Mouse (Mus musculus): Measurements from ENCODE around the gene Hpcal4. TPM values are rescaled to one million over a fixed set of nuclear protein-coding genes. Genes with fewer than 3 reads are reported as not detected.

Gene Hpcal4
- polyA plus RNA-seq, 1 experiment from 2014 or later = 0.46 TPM

DNA sequence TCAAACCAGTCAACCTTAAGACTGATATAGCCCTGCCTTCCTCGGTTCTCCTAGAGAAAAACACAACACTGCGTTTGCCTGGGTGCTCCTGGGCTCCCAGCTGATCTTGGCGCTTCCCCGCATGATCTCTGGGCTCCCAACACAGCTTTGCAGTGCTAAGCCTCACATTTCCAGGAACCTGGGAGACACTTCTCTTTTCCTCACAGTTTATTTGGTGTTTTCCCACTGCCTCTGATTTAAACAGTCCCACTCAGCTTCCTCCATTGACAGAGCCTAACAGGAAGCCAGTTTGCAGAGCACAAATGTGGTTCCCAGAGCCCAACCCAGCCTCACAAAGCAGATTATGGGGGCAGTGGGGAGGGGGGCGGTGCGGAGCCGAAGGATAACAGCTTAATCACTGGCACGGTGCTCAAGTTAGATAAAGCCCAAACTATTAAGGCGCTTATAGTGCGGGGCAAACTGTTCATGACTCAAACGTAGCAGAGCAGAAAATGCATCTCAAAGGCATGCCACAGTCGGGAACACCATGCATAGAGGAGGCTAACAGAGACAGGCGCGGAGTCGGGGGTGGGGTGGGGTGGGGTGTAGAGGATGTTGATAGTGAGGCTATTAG lies 20.6 kb upstream of the Hpcal4 start:
- Histone ChIP-seq H3K9ac (no peak overlapping the region), H3K4me3 (no peak overlapping the region), H3K27me3 (no peaks in the 10 kb centered on the region), H3K27ac (no peak overlapping the region), H3K4me1 (no peaks in the 10 kb centered on the region), H3K36me3 (no peaks in the 10 kb centered on the region), H3K9me3 (no peaks in the 10 kb centered on the region), H3K4me2 (peak overlapping the region; percentile 26; the same call in 1 of the 2 replicates)
- 20% methylated on average over 15 of the region's 15 CpGs for WGBS
- ATAC-seq (ENCODE audit: insufficient number of reproducible peaks, low FRiP score, low TSS enrichment, low read depth) = no peak

DNA sequence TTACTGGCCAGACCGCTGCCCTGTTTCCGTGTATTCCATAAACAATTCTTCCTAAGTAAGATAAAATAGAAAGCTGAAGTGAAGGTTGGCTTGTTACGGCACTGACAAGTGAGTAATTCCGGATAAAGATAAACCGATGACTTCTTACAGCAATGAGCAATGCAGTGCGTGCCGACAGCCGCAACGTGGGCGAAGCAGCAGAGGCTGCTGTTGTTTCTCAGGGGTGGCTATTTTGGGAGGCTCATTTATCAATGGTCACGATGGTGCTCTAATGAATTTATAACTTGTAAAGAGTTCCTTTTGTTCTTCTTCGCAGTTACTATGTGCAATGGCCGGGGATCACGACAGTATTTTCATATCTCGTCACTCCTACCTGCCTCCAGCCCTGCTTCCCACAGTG lies 18.9 kb upstream of the Hpcal4 start:
- H3K36me3 ChIP-seq = no peaks in the 10 kb centered on the region
- no peak overlapping the region for H3K9ac ChIP-seq
- H3K4me3 ChIP-seq = no peak overlapping the region
- H3K4me1 ChIP-seq = no peaks in the 10 kb centered on the region
- H3K27ac ChIP-seq = no peak overlapping the region
- no peak for ATAC-seq (ENCODE audit: insufficient number of reproducible peaks, low FRiP score, low TSS enrichment, low read depth)
- H3K9me3 ChIP-seq = no peaks in the 10 kb centered on the region
- no peaks in the 10 kb centered on the region for H3K27me3 ChIP-seq
- WGBS = 82% methylated on average over 15 of the region's 15 CpGs
- H3K4me2 ChIP-seq = no peak overlapping the region

DNA sequence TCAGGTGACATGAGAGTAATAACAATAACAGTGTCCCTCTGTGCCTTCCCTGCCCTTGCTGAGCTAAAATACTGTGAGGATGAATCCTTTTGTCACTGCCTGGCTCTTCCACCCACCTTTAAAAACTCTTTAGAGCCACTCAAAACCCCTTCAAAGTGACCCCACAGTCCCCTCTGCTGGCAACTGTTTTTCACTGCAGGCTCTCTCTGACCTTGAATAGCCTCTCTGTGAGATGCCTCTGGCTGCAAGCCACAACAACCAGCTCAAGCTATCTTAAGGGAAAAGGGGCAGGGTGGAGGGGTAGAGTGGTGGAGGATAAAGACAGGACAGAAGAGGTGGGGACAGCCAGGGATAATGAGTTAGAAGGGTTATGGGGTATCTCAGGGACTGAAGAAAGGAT lies 11.2 kb upstream of the Hpcal4 start:
- Histone ChIP-seq H3K4me3 (no peak overlapping the region), H3K4me2 (no peak overlapping the region), H3K27ac (no peak overlapping the region), H3K36me3 (no peaks in the 10 kb centered on the region), H3K9me3 (0 out of 2 replicates have a peak, but pooled peaks cover 4% of the 10 kb centered on the region), H3K4me1 (no peaks in the 10 kb centered on the region), H3K27me3 (peaks cover 28% of the 10 kb centered on the region; the same call in 1 of the 2 replicates), H3K9ac (no peak overlapping the region)
- ATAC-seq (ENCODE audit: insufficient number of reproducible peaks, low FRiP score, low TSS enrichment, low read depth) = no peak

DNA sequence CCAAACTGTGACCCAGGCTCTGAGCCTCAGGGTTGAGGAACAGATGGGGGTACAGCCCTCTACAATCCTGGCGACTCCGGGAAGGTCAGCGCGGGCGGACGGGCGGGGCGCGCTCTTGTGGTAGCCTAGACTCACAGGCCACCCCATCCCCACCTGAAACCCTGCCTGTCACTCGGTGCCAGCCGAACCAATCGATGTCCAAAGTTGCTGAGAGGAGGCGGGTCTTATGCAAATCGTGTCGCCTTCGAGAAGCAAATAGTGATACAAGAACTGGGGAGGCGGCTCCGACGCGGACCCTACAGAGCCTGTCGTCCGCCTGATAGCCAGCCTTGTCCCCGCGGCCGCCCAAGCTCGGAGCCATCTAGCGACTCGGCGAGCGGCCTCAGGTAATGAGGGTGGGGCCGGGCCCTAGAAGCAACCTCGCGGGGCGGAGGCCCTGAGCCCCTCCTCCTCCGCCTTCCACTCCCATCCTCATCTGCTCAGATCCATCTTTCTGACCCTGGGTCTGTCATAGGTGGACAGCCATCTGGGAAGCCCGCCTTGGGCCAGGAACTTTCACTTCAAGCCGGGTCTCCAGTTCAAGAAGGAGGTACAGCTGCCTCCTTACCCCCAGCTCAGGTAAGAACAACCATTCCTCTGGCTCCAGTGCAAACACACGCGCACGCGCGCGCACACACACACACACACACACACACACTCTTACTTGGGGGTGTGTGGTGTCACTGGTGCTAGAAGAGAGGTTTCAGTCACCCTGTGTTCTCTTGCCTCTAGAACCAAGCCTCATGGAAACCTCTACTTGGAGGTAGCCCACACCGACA lies 421 bp downstream of the Hpcal4 start:
- Histone ChIP-seq H3K4me1 (peaks cover 19% of the 10 kb centered on the region), H3K9ac (no peak overlapping the region), H3K9me3 (no peaks in the 10 kb centered on the region), H3K4me3 (peak overlapping the region; percentile 46), H3K27ac (no peak overlapping the region), H3K4me2 (peak overlapping the region; percentile 77), H3K27me3 (peaks cover 70% of the 10 kb centered on the region), H3K36me3 (no peaks in the 10 kb centered on the region)
- peak; percentile 69; the same call in 1 of the 2 replicates for ATAC-seq (ENCODE audit: insufficient number of reproducible peaks, low FRiP score, low TSS enrichment, low read depth)
- WGBS = 12% methylated on average over 42 of the region's 44 CpGs

DNA sequence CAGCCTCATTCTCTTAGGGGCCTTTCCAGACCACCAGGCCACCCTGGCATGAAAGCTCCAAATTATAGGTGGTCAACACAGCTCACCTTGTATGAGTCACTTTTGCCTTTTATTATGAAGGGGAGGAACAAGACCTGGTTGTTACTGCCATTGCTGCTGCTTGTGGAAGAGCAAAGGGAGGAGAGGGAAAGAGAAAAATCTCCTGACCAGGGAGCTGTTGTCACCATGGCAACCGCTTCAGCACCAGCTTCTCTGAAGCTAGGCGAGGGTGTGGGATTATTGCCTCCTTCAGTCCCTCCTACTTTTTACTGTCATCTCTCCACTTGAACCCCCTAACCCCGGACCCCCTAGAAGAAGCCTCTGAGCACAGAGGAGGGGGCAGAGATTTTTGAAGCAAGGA lies 1.8 kb downstream of the Hpcal4 start:
- H3K9me3 ChIP-seq = no peaks in the 10 kb centered on the region
- ATAC-seq (ENCODE audit: insufficient number of reproducible peaks, low FRiP score, low TSS enrichment, low read depth) = no peak
- no peaks in the 10 kb centered on the region for H3K36me3 ChIP-seq
- H3K4me2 ChIP-seq = no peak overlapping the region
- H3K4me1 ChIP-seq = peaks cover 19% of the 10 kb centered on the region
- WGBS = 41% methylated on average over 3 of the region's 3 CpGs
- no peak overlapping the region for H3K27ac ChIP-seq
- H3K9ac ChIP-seq = no peak overlapping the region
- H3K4me3 ChIP-seq = no peak overlapping the region
- H3K27me3 ChIP-seq = peaks cover 70% of the 10 kb centered on the region

DNA sequence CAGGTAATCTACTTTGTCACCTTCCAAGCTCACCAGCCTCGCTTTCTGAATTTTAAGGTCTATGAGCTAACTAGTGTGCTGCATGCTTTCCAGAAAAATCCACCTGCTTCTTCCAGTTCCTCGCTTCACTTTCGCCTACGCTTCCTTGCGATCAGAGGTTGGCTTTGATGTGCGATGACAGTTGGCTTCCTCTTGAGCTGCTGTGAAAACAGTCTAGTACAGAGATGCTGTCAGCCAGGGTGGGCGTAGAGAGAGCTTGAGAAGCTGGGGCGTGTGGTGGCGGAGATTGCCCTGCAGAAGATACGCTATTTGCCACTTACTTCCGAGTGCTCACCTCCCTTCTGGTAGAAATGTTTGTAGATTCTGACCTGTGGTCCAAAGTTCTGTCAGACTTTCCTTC lies 9.3 kb downstream of the Hpcal4 start:
- no peak for ATAC-seq (ENCODE audit: insufficient number of reproducible peaks, low FRiP score, low TSS enrichment, low read depth)
- Histone ChIP-seq H3K27ac (no peak overlapping the region), H3K4me2 (no peak overlapping the region), H3K9me3 (no peaks in the 10 kb centered on the region), H3K4me3 (no peak overlapping the region), H3K9ac (no peak overlapping the region), H3K27me3 (peaks cover 8% of the 10 kb centered on the region; the same call in 1 of the 2 replicates), H3K36me3 (no peaks in the 10 kb centered on the region), H3K4me1 (no peaks in the 10 kb centered on the region)
- 84% methylated on average over 11 of the region's 11 CpGs for WGBS

DNA sequence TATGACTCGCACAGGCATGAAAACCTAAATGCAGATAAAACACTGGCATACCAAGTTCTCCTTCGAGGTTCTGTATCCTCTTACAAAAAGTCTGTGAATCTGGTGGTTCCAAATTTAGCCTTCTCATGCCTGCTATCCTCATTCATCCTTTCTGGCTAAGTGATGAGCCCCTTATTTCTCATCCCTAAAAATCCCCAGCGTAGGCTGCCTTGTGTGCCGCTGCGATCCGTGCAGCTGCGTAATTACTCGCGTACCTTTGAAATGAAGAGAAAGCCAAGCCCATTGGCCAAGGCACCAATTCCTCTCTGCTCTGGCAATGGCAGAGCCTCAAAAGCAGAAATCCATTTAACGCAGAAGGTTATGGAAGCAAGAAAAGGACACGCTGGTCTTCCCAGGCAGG lies 10.8 kb downstream of the Hpcal4 start:
- Histone ChIP-seq H3K4me3 (no peak overlapping the region), H3K9ac (no peak overlapping the region), H3K27ac (no peak overlapping the region), H3K36me3 (no peaks in the 10 kb centered on the region), H3K27me3 (peaks cover 10% of the 10 kb centered on the region; the same call in 1 of the 2 replicates), H3K9me3 (no peaks in the 10 kb centered on the region), H3K4me2 (no peak overlapping the region), H3K4me1 (no peaks in the 10 kb centered on the region)
- ATAC-seq (ENCODE audit: insufficient number of reproducible peaks, low FRiP score, low TSS enrichment, low read depth) = no peak
- 87% methylated on average over 11 of the region's 11 CpGs for WGBS

DNA sequence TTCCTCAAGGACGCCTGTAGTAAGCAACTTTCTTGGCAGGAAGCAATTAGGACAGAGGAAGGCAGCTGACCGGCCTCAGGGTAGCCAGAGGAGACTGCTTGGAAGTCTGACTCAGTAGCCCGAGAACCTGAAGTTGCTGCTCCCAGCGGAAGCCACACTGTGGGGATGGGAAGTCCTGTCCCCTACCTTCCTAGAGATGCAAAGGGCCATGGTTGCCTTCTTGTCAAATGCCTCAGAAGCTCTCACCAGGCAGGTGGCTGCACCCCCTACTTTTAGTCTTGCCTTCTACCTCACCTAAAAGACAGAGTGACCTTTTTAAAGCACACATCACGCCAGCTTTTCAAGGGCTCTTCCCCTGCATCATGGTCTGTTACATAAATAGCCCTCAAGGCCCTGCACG lies 13.7 kb downstream of the Hpcal4 start:
- ATAC-seq (ENCODE audit: insufficient number of reproducible peaks, low FRiP score, low TSS enrichment, low read depth) = no peak
- Histone ChIP-seq H3K27me3 (peaks cover 31% of the 10 kb centered on the region), H3K4me2 (no peak overlapping the region), H3K4me1 (peaks cover 10% of the 10 kb centered on the region), H3K4me3 (no peak overlapping the region), H3K36me3 (no peaks in the 10 kb centered on the region), H3K27ac (no peak overlapping the region), H3K9me3 (no peaks in the 10 kb centered on the region), H3K9ac (no peak overlapping the region)
- 44% methylated on average over 6 of the region's 6 CpGs for WGBS

DNA sequence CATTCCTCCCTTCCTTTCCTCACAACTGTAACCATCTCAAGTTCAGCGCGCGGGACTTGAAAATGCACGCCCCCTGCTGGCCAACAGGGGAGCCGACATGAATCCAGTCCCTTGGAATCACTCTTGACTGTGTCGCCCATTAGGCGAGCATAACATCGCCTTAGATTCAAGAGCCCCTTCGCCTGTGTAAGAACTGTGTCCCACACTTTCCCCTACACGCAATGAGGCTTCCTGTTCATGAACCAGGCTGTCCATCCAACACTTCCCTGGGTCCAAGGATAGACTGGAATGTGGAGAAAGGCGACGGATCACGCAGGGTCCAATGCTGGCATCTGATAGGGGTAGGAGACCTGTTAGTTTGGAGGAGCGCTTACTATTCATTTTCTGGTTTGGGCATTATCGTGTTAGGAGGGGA lies 17.8 kb downstream of the Hpcal4 start:
- Histone ChIP-seq H3K27ac (no peak overlapping the region), H3K36me3 (no peaks in the 10 kb centered on the region), H3K9me3 (no peaks in the 10 kb centered on the region), H3K9ac (no peak overlapping the region), H3K4me2 (peak overlapping the region; percentile 80), H3K4me3 (peak overlapping the region; percentile 40), H3K4me1 (peaks cover 13% of the 10 kb centered on the region), H3K27me3 (peaks cover 39% of the 10 kb centered on the region)
- 3% methylated on average over 15 of the region's 15 CpGs for WGBS
- ATAC-seq (ENCODE audit: insufficient number of reproducible peaks, low FRiP score, low TSS enrichment, low read depth) = no peak

DNA sequence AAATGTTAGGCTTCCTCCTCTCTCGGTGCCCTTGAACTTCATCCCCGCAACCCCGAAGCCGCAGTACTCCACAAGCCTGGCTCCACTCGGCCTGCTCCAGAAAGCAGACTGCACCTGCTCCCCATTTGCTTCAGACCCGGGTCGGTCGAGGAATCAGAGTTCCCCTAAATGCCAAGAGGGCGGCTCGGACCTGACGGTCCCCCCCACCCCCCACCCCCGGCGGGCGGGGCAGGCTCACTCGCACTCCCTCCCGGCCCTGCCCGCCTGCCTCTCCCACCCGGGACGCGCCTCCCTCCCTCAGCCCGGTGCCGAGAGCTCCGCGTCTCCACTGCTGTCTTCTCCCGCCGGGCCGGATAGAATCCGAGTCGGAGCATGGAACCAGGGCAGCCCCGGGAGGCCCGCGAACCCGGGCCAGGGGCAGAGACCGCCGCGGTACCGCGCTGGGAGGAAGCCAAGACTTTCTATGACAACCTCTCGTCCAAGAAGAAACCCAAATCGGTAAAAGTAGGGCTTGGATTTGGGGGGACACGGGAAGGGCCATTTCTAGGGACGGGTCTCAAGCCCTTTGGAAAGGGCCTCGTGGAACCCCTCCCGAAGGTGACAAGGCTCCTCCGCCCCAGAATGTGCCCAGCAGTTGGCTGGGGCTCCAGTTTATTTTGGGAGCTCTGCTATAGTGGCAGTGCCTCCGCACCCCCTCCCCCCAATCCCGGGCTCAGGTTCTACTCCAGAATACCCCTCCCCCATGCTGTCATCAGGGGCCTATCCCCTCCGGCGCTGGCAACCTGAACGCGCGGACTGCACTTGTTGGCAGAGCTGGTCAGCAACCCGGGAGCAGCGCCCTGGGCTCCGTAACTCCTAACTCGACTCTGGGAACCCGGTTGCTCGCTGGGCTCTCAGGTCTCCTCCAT lies 18.4 kb downstream of the Hpcal4 start, which contains the start of gene Nt5c1a:
Gene Nt5c1a, plus strand, starts transcription at position 319 of the 908 bp plus-strand sequence.
- H3K4me2 ChIP-seq = peak within 1 kb of the TSS; percentile 80
- peak within 1 kb of the TSS; percentile 40 for H3K4me3 ChIP-seq
- no peak within 1 kb of the TSS for H3K27ac ChIP-seq
- 1% methylated on average over 58 of the region's 58 CpGs for whole genome bisulfite sequencing
- peaks cover 37% of the 10 kb centered on the region for H3K27me3 ChIP-seq
- ATAC-seq (ENCODE audit: insufficient number of reproducible peaks, low FRiP score, low TSS enrichment, low read depth) = no peak
- peak within 1 kb of the TSS; percentile 40 for H3K9ac ChIP-seq
- no peaks in the 10 kb centered on the region for H3K9me3 ChIP-seq
- peaks cover 13% of the 10 kb centered on the region for H3K4me1 ChIP-seq
- H3K36me3 ChIP-seq = no peaks in the 10 kb centered on the region

DNA sequence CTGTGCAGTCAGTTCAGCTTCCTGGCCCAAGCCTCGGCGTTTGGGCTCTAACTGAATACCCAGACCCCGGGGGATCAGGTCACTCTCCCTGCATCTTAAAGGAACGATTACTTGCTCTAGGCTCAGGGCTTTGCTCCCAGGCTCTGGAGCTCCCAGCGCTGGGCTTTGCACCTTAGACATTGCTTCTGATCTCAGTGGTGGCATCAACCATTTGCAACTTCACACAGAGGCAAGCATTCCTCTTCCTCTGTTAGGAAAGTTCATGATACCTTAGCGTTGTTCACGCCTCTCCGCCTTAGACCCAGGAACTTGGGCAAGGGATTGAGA lies 19.0 kb downstream of the Hpcal4 start:
- no peak for ATAC-seq (ENCODE audit: insufficient number of reproducible peaks, low FRiP score, low TSS enrichment, low read depth)
- H3K4me2 ChIP-seq = peak overlapping the region; percentile 80

More for the DNA sequence above, 19.0 kb downstream of the Hpcal4 start:
- peak overlapping the region; percentile 40; the same call in 1 of the 2 replicates for H3K4me3 ChIP-seq
- H3K27me3 ChIP-seq = peaks cover 32% of the 10 kb centered on the region
- WGBS = 13% methylated on average over 8 of the region's 8 CpGs
- no peaks in the 10 kb centered on the region for H3K9me3 ChIP-seq
- H3K4me1 ChIP-seq = peaks cover 13% of the 10 kb centered on the region
- no peaks in the 10 kb centered on the region for H3K36me3 ChIP-seq
- no peak overlapping the region for H3K27ac ChIP-seq
- no peak overlapping the region for H3K9ac ChIP-seq
